Comparison of ENCODE assay signal across 8 mouse cellular contexts in the genomic region with DNA sequence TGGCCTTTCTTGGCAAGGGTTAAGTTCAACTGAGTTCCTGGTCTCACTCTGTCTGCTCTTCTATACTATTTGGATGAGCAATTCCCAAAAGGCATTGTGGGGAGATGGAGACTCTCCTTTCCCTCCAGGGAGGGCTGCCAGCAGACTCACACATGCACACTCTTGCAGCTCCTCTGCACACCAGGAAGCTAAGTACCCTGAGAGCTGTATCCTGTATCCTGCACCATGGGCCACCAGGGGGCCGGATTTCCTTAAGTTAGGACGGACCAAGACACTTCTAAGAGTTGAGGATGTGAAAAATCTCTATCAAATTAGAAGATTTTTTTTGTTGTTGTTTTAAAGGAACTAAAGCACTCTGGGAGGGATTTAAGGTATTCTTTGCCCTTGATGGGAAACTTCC.
A peak's percentile ranks its signal among the peaks of the same experiment; 100 is the strongest.
DNase-seq lines count a peak whose midpoint lies in the region; ATAC-seq and TF ChIP-seq lines count a peak whose summit lies in the region.

No protein-coding gene starts in this region.

- DNase-seq in embryonic facial prominence, embryonic 11.5 days (ENCODE audit: low spot score): peak; percentile 45
- DNase-seq in embryonic facial prominence, embryonic 10.5 days (ENCODE audit: low spot score): no peak
- peak; percentile 37 for DNase-seq in thymus, postnatal 4 days
- DNase-seq in thymus, postnatal 10 days (ENCODE audit: low spot score in 2 of 2): no peak
- DNase-seq in kidney, adult 11 months: peak; percentile 66
- DNase-seq in stomach, postnatal 0 days (ENCODE audit: low spot score): peak; percentile 27
- DNase-seq in layer of hippocampus, adult 8-10 months (ENCODE audit: low spot score in 2 of 2): no peak

- no peak overlapping the region for H3K4me3 ChIP-seq in embryonic facial prominence, embryonic 11.5 days (ENCODE audit: low read depth, low read length)
- H3K4me3 ChIP-seq in embryonic facial prominence, embryonic 10.5 days: no peak overlapping the region
- no peak overlapping the region for H3K4me3 ChIP-seq in stomach, postnatal 0 days (ENCODE audit: low read depth, low read length)
- no peak overlapping the region for H3K4me3 ChIP-seq in forebrain, embryonic 13.5 days

- no peaks in the 10 kb centered on the region for H3K9me3 ChIP-seq in embryonic facial prominence, embryonic 11.5 days (replicated peaks; ENCODE audit: control insufficient read depth, low read length)
- H3K9me3 ChIP-seq in embryonic facial prominence, embryonic 10.5 days: no peaks in the 10 kb centered on the region
- no peaks in the 10 kb centered on the region for H3K9me3 ChIP-seq in stomach, postnatal 0 days (ENCODE audit: control insufficient read depth, low read length)
- no peaks in the 10 kb centered on the region for H3K9me3 ChIP-seq in forebrain, embryonic 13.5 days (replicated peaks)

- no peaks in the 10 kb centered on the region for H3K27me3 ChIP-seq in embryonic facial prominence, embryonic 11.5 days (ENCODE audit: control insufficient read depth, insufficient read depth, low read length)
- no peaks in the 10 kb centered on the region for H3K27me3 ChIP-seq in embryonic facial prominence, embryonic 10.5 days (replicated peaks; ENCODE audit: low read depth, poor library complexity, severe bottlenecking)
- no peaks in the 10 kb centered on the region for H3K27me3 ChIP-seq in stomach, postnatal 0 days (ENCODE audit: control insufficient read depth, insufficient read depth, low read length)
- H3K27me3 ChIP-seq in forebrain, embryonic 13.5 days: no peaks in the 10 kb centered on the region

- TF ChIP-seq CTCF in stomach, postnatal 0 days (IDR thresholded peaks at IDR 0.05; ENCODE audit: low read depth): peak; percentile 64

- ATAC-seq in embryonic facial prominence, embryonic 11.5 days (replicated peaks; ENCODE audit: insufficient number of reproducible peaks, low FRiP score, low TSS enrichment, low read depth): no peak
- no peak for ATAC-seq in stomach, postnatal 0 days (ENCODE audit: low FRiP score, low TSS enrichment)
- ATAC-seq in forebrain, embryonic 13.5 days: no peak

- H3K4me1 ChIP-seq in embryonic facial prominence, embryonic 11.5 days (ENCODE audit: control insufficient read depth, insufficient read depth, low read length): no peaks in the 10 kb centered on the region
- H3K4me1 ChIP-seq in embryonic facial prominence, embryonic 10.5 days: peaks cover 19% of the 10 kb centered on the region
- peaks cover 2% of the 10 kb centered on the region; the same call in 1 of the 2 replicates for H3K4me1 ChIP-seq in stomach, postnatal 0 days (replicated peaks; ENCODE audit: control insufficient read depth, insufficient read depth)
- 0 out of 2 replicates have a peak, but pooled peaks cover 3% of the 10 kb centered on the region for H3K4me1 ChIP-seq in forebrain, embryonic 13.5 days

- 49% methylated on average over 2 of the region's 2 CpGs for WGBS in embryonic facial prominence, embryonic 11.5 days
- WGBS in embryonic facial prominence, embryonic 10.5 days: 51% methylated on average over 2 of the region's 2 CpGs
- 45% methylated on average over 2 of the region's 2 CpGs for WGBS in stomach, postnatal 0 days
- 63% methylated on average over 2 of the region's 2 CpGs for WGBS in forebrain, embryonic 13.5 days

- no peak overlapping the region for H3K4me2 ChIP-seq in embryonic facial prominence, embryonic 11.5 days (ENCODE audit: low read depth, low read length)
- H3K4me2 ChIP-seq in stomach, postnatal 0 days (replicated peaks; ENCODE audit: low read depth): no peak overlapping the region
- no peak overlapping the region for H3K4me2 ChIP-seq in forebrain, embryonic 13.5 days

- no peak overlapping the region for H3K27ac ChIP-seq in embryonic facial prominence, embryonic 11.5 days (replicated peaks; ENCODE audit: low read depth, low read length)
- H3K27ac ChIP-seq in embryonic facial prominence, embryonic 10.5 days (replicated peaks): no peak overlapping the region
- H3K27ac ChIP-seq in stomach, postnatal 0 days (replicated peaks): no peak overlapping the region
- H3K27ac ChIP-seq in forebrain, embryonic 13.5 days: no peak overlapping the region

- TF ChIP-seq EP300 in stomach, postnatal 0 days (optimal IDR thresholded peaks at IDR 0.05): no peak

- no peak overlapping the region for H3K9ac ChIP-seq in embryonic facial prominence, embryonic 11.5 days (replicated peaks; ENCODE audit: low read length)
- H3K9ac ChIP-seq in stomach, postnatal 0 days (ENCODE audit: low read length): no peak overlapping the region
- no peak overlapping the region for H3K9ac ChIP-seq in forebrain, embryonic 13.5 days

- no peaks in the 10 kb centered on the region for H3K36me3 ChIP-seq in embryonic facial prominence, embryonic 11.5 days (replicated peaks; ENCODE audit: control insufficient read depth, insufficient read depth, low read depth, low read length)
- H3K36me3 ChIP-seq in embryonic facial prominence, embryonic 10.5 days (replicated peaks): no peaks in the 10 kb centered on the region
- H3K36me3 ChIP-seq in stomach, postnatal 0 days (ENCODE audit: control insufficient read depth, insufficient read depth, low read length): no peaks in the 10 kb centered on the region
- no peaks in the 10 kb centered on the region for H3K36me3 ChIP-seq in forebrain, embryonic 13.5 days (ENCODE audit: poor library complexity, severe bottlenecking)

Comparison
In these comparisons a context has a peak if more than half of its experiments do, and no peak if none do; other contexts are left out.
1. DNase-seq: peak in embryonic facial prominence, embryonic 11.5 days (single experiment), thymus, postnatal 4 days (single experiment), kidney, adult 11 months (single experiment) and stomach, postnatal 0 days (single experiment); none in embryonic facial prominence, embryonic 10.5 days (single experiment), thymus, postnatal 10 days (0 of 2) and layer of hippocampus, adult 8-10 months (0 of 2).